In the genomic region with DNA sequence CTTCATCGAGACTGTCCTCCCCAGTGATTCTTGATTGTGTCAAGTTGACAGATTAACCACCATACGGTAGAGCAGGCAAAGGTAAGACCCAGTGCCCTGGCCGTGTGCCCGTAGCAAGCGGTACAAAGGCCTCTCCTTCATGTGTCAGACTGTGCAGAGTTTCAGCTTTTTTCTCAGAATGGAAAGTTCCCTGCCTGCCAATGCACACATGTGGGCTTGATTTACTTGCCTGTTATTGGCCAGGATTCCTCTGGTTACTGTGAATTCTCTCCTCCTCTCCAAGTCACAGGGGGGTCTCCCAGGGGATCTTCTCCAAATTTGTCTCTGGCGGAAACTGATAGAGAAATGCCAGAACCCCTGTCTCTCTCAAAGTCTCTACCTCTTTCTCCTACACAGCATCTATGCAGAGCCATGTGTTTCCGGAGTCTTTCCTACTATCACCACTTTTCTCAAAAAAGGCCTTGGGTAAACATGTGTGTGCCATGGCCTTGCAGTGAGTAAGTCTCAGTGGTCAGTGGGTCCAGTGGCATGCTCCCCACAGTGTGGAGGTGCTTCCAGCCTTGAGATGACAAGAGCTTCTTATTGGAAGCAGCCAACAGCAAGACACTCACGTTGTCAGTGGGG, we compare ENCODE assay signal across 15 mouse cellular contexts. TPM values are rescaled to one million over a fixed set of nuclear protein-coding genes. Genes with fewer than 3 reads are reported as not detected.
DNase-seq lines count a peak whose midpoint lies in the region; ATAC-seq and TF ChIP-seq lines count a peak whose summit lies in the region.
"Had no signal": no experiment of that assay in that cellular context is flagged by ENCODE, and none has a peak within 500 bp of the region (broad histone marks: within the 10 kb centered on the region; RNA-seq: fewer than 3 reads in every experiment).

No protein-coding gene starts in this region.

- no peaks in the 10 kb centered on the region for H3K9me3 ChIP-seq in kidney, embryonic 14.5 days (ENCODE audit: control insufficient read depth, low read length)
- no peaks in the 10 kb centered on the region for H3K9me3 ChIP-seq in kidney, embryonic 15.5 days (replicated peaks)
- no peaks in the 10 kb centered on the region for H3K9me3 ChIP-seq in stomach, embryonic 16.5 days (replicated peaks; ENCODE audit: control insufficient read depth, low read length)
- H3K9me3 ChIP-seq: hindbrain, embryonic 10.5 days; stomach, embryonic 15.5 days had no signal

- H3K4me2 ChIP-seq in kidney, embryonic 14.5 days (replicated peaks; ENCODE audit: low read depth, low read length): no peak overlapping the region
- no peak overlapping the region for H3K4me2 ChIP-seq in kidney, embryonic 15.5 days
- H3K4me2 ChIP-seq in stomach, embryonic 16.5 days (ENCODE audit: low read depth, low read length): no peak overlapping the region
- H3K4me2 ChIP-seq: stomach, embryonic 15.5 days had no signal

- TF ChIP-seq CTCF in gastrocnemius, adult 2 months (IDR thresholded peaks at IDR 0.05): no peak

- peak; percentile 9 for DNase-seq in gastrocnemius, adult 18-20 months (ENCODE audit: low spot score)
- DNase-seq in gastrocnemius, adult 2 months: no peak
- peak; percentile 72 for DNase-seq in kidney, adult 18-20 months
- no peak for DNase-seq in left cerebral cortex, postnatal 36 days (ENCODE audit: low spot score in 2 of 2)
- DNase-seq in left cerebral cortex, adult 18-20 months (ENCODE audit: low spot score in 2 of 2): no peak
- DNase-seq: adrenal gland, adult 2 months; B cell, adult 2 months; lung, postnatal 10 days had no signal

- ATAC-seq in kidney, embryonic 14.5 days (ENCODE audit: low FRiP score, low TSS enrichment): no peak
- ATAC-seq in kidney, embryonic 15.5 days (replicated peaks; ENCODE audit: low FRiP score): 0 out of 2 replicates have a peak, but pooled peaks have one; percentile 54
- ATAC-seq in stomach, embryonic 16.5 days (ENCODE audit: insufficient read depth, low FRiP score): 0 out of 2 replicates have a peak, but pooled peaks have one; percentile 34
- ATAC-seq: forebrain, embryonic 16.5 days; midbrain, embryonic 16.5 days had no signal

- H3K9ac ChIP-seq in kidney, embryonic 14.5 days (ENCODE audit: low read depth, low read length): no peak overlapping the region
- no peak overlapping the region for H3K9ac ChIP-seq in kidney, embryonic 15.5 days
- no peak overlapping the region for H3K9ac ChIP-seq in stomach, embryonic 16.5 days (ENCODE audit: low read length)
- H3K9ac ChIP-seq: stomach, embryonic 15.5 days had no signal

- H3K27ac ChIP-seq in gastrocnemius, adult 2 months: no peak overlapping the region
- no peak overlapping the region for H3K27ac ChIP-seq in kidney, embryonic 14.5 days (ENCODE audit: low read depth, low read length)
- H3K27ac ChIP-seq in kidney, embryonic 15.5 days: no peak overlapping the region
- H3K27ac ChIP-seq in stomach, embryonic 16.5 days (ENCODE audit: low read length): 0 out of 2 replicates have a peak overlapping the region, but pooled peaks have one; percentile 2
- H3K27ac ChIP-seq: hindbrain, embryonic 10.5 days; stomach, embryonic 15.5 days had no signal

- H3K36me3 ChIP-seq in kidney, embryonic 14.5 days (ENCODE audit: control insufficient read depth, insufficient read depth, low read length): no peaks in the 10 kb centered on the region
- H3K36me3 ChIP-seq in kidney, embryonic 15.5 days: no peaks in the 10 kb centered on the region
- H3K36me3 ChIP-seq in stomach, embryonic 16.5 days (ENCODE audit: control insufficient read depth, insufficient read depth, low read length): no peaks in the 10 kb centered on the region
- H3K36me3 ChIP-seq: hindbrain, embryonic 10.5 days; stomach, embryonic 15.5 days had no signal

- WGBS in kidney, embryonic 14.5 days: 79% methylated on average over 8 of the region's 8 CpGs
- 77% methylated on average over 8 of the region's 8 CpGs for WGBS in kidney, embryonic 15.5 days
- 72% methylated on average over 8 of the region's 8 CpGs for WGBS in stomach, embryonic 16.5 days

- H3K27me3 ChIP-seq in kidney, embryonic 14.5 days (ENCODE audit: control insufficient read depth, insufficient read depth, low read length): no peaks in the 10 kb centered on the region
- no peaks in the 10 kb centered on the region for H3K27me3 ChIP-seq in kidney, embryonic 15.5 days
- no peaks in the 10 kb centered on the region for H3K27me3 ChIP-seq in stomach, embryonic 16.5 days (ENCODE audit: control insufficient read depth, insufficient read depth, low read length)
- H3K27me3 ChIP-seq: stomach, embryonic 15.5 days had no signal

- H3K4me3 ChIP-seq in gastrocnemius, adult 2 months: no peak overlapping the region
- no peak overlapping the region for H3K4me3 ChIP-seq in kidney, embryonic 14.5 days (ENCODE audit: low read length)
- no peak overlapping the region for H3K4me3 ChIP-seq in kidney, embryonic 15.5 days (replicated peaks)
- no peak overlapping the region for H3K4me3 ChIP-seq in stomach, embryonic 16.5 days (replicated peaks; ENCODE audit: low read length)
- H3K4me3 ChIP-seq: hindbrain, embryonic 10.5 days; stomach, embryonic 15.5 days had no signal

- no peaks in the 10 kb centered on the region for H3K4me1 ChIP-seq in kidney, embryonic 14.5 days (ENCODE audit: control insufficient read depth, insufficient read depth, low read length)
- H3K4me1 ChIP-seq in kidney, embryonic 15.5 days: peaks cover 3% of the 10 kb centered on the region; the same call in 1 of the 2 replicates
- 0 out of 2 replicates have a peak, but pooled peaks cover 4% of the 10 kb centered on the region for H3K4me1 ChIP-seq in stomach, embryonic 16.5 days (ENCODE audit: control insufficient read depth, insufficient read depth, low read length)

- intact Hi-C loops in gastrocnemius, adult 2 months (cut with DNase I): no loop called here
- intact Hi-C loops in left cerebral cortex, postnatal 36 days (cut with DNase I): no loop called here

RNA-seq across cellular contexts. Expression of gene Stx16, which starts 17.7 kb away (rescaled TPM):
- 10 to 100 TPM; 18.1 to 19.0 TPM for total RNA-seq in gastrocnemius, adult 18-20 months (2021)
- 10 to 100 TPM; 19.9 to 21.1 TPM for total RNA-seq in gastrocnemius, adult 2 months (2021)
- 9.0 and 10.1 TPM in 2 replicates for polyA plus RNA-seq in kidney, embryonic 14.5 days (2014; fragmentation: Nextera tagmentation; extraction: Ambion mirVana)
- 11.2 and 12.8 TPM in 2 replicates for polyA plus RNA-seq in kidney, embryonic 15.5 days (2015; fragmentation: Nextera tagmentation; extraction: Ambion mirVana)
- 12.8 and 14.8 TPM in 2 replicates for polyA plus RNA-seq in stomach, embryonic 16.5 days (2015; fragmentation: Nextera tagmentation; extraction: Ambion mirVana)
- total RNA-seq in left cerebral cortex, postnatal 36 days (2021): 10 to 100 TPM; 51.0 to 65.6 TPM
- 10 to 100 TPM; 58.2 to 62.5 TPM for total RNA-seq in left cerebral cortex, adult 18-20 months (2021)

RNA-seq across cellular contexts. Expression of gene Npepl1, which starts 51.7 kb away (rescaled TPM):
- 10 to 100 TPM; 88.1 to 92.2 TPM for total RNA-seq in gastrocnemius, adult 18-20 months (2021)
- 10 to 100 TPM; 80.1 to 90.2 TPM for total RNA-seq in gastrocnemius, adult 2 months (2021)
- polyA plus RNA-seq in kidney, embryonic 14.5 days (2014; fragmentation: Nextera tagmentation; extraction: Ambion mirVana): 29.8 and 41.3 TPM in 2 replicates
- polyA plus RNA-seq in kidney, embryonic 15.5 days (2015; fragmentation: Nextera tagmentation; extraction: Ambion mirVana): 43.1 and 48.2 TPM in 2 replicates
- polyA plus RNA-seq in stomach, embryonic 16.5 days (2015; fragmentation: Nextera tagmentation; extraction: Ambion mirVana): 46.9 and 55.1 TPM in 2 replicates
- total RNA-seq in left cerebral cortex, postnatal 36 days (2021): 10 to 100 TPM; 12.1 to 12.4 TPM
- total RNA-seq in left cerebral cortex, adult 18-20 months (2021): 10 to 100 TPM; 11.8 to 13.9 TPM

Comparison
In these comparisons a context has a peak if more than half of its experiments do, and no peak if none do; other contexts are left out.
1. DNase-seq: peak in gastrocnemius, adult 18-20 months (single experiment) and kidney, adult 18-20 months (single experiment); none in gastrocnemius, adult 2 months (single experiment), left cerebral cortex, postnatal 36 days (0 of 2) and left cerebral cortex, adult 18-20 months (0 of 2).
2. RNA of gene Npepl1, which starts 51.7 kb away (total RNA-seq): 88.1 to 92.2 TPM in gastrocnemius, adult 18-20 months and 80.1 to 90.2 TPM in gastrocnemius, adult 2 months; 11.8 to 13.9 TPM in left cerebral cortex, adult 18-20 months and 12.1 to 12.4 TPM in left cerebral cortex, postnatal 36 days; every median in the first group is over 4 times any median in the second.